Mouse (Mus musculus) stomach, postnatal 0 days (tissue): Measurements from ENCODE around the gene Fndc7. TPM values are rescaled to one million over a fixed set of nuclear protein-coding genes. Genes with fewer than 3 reads are reported as not detected.

Experiments
- ATAC-seq: fragments of 200-750 bp; cut with Nextera tagmentation; 2 replicates; pipeline ENCODE4 v1.8.0; 2017; ENCODE audit not compliant: low FRiP score, low TSS enrichment
- DNase-seq: peaks from one replicate; pipeline ENCODE4 v3.0.0-alpha.2; 2016; ENCODE audit warnings: low spot score
- H3K27ac ChIP-seq: fragments of 300-500 bp; sonication (generic); replicated peaks from 2 replicates; pipeline ENCODE4 v1.5.1; 2014; ENCODE audit warnings: mild to moderate bottlenecking, control low read depth
- H3K27me3 ChIP-seq: fragments of 300-500 bp; sonication (generic); 2 replicates; pipeline ENCODE4 v1.6.1; 2014; ENCODE audit warnings: low read length; ENCODE audit not compliant: control insufficient read depth, insufficient read depth
- H3K36me3 ChIP-seq: fragments of 300-500 bp; sonication (generic); 2 replicates; pipeline ENCODE4 v1.6.1; 2014; ENCODE audit warnings: low read length, mixed read lengths; ENCODE audit not compliant: control insufficient read depth, insufficient read depth
- H3K4me1 ChIP-seq: fragments of 300-500 bp; sonication (generic); replicated peaks from 2 replicates; pipeline ENCODE4 v1.6.1; 2014; ENCODE audit warnings: antibody characterized with exemption; ENCODE audit not compliant: control insufficient read depth, insufficient read depth
- H3K4me2 ChIP-seq: fragments of 300-500 bp; sonication (generic); replicated peaks from 2 replicates; pipeline ENCODE4 v1.6.1; 2014; ENCODE audit warnings: low read depth, mild to moderate bottlenecking, control low read depth, moderate library complexity
- H3K4me3 ChIP-seq: fragments of 300-500 bp; sonication (generic); 2 replicates; pipeline ENCODE4 v1.5.1; 2014; ENCODE audit warnings: low read depth, low read length, control low read depth
- H3K9ac ChIP-seq: fragments of 300-500 bp; sonication (generic); 2 replicates; pipeline ENCODE4 v1.6.1; 2014; ENCODE audit warnings: mild to moderate bottlenecking, low read length, control low read depth, mixed read lengths
- H3K9me3 ChIP-seq: fragments of 300-500 bp; sonication (generic); 2 replicates; pipeline ENCODE4 v1.6.1; 2016; ENCODE audit warnings: low read length; ENCODE audit not compliant: control insufficient read depth
- CTCF ChIP-seq: IDR thresholded peaks from 2 replicates; pipeline ENCODE4 v1.5.1; 2016; ENCODE audit warnings: antibody characterized with exemption, low read depth, mild to moderate bottlenecking, moderate library complexity
- EP300 ChIP-seq: optimal IDR thresholded peaks from 2 replicates; pipeline ENCODE3; 2016; ENCODE audit warnings: antibody characterized with exemption
- WGBS: fragments of 180-500 bp; shearing (Covaris S2); extraction: QIAGEN DNeasy Blood & Tissue Kit; methylation state at CpG from one replicate; pipeline ENCODE4 v1.1.7; 2014; 5-methylcytosine and 5-hydroxymethylcytosine counted together
- polyA plus RNA-seq: library from polyadenylated mRNA; unstranded; fragments of >200 nt; fragmentation: Nextera tagmentation; extraction: Ambion mirVana; gene quantifications from 2 replicates; pipeline ENCODE4 v1.2.1, GENCODE M21; 2015

Fndc7 gene
- polyA plus RNA-seq, 1 experiment from 2014 or later, result 0.28 TPM

GRCm38 (mm10) chr3:108831750-108832149 lies 58.1 kb downstream of the Fndc7 start:
- no peaks in the 10 kb centered on the region for H3K27me3 ChIP-seq
- no peak overlapping the region for H3K9ac ChIP-seq
- no peak for TF ChIP-seq CTCF
- no peak for TF ChIP-seq EP300
- peaks cover 2% of the 10 kb centered on the region; the same call in 1 of the 2 replicates for H3K36me3 ChIP-seq
- H3K4me1 ChIP-seq, result no peaks in the 10 kb centered on the region
- H3K4me3 ChIP-seq, result no peak overlapping the region
- DNase-seq (no peak), ATAC-seq (no peak)
- H3K9me3 ChIP-seq, result no peaks in the 10 kb centered on the region
- H3K4me2 ChIP-seq, result no peak overlapping the region
- 90% methylated on average over 6 of the region's 6 CpGs for WGBS
- no peak overlapping the region for H3K27ac ChIP-seq

- TF ChIP-seq CTCF, result no peak
- TF ChIP-seq EP300, result no peak
These were observed 59.3 kb downstream of the Fndc7 start for GRCm38 (mm10) chr3:108830493-108830892.

GRCm38 (mm10) chr3:108815631-108816030 lies 74.2 kb downstream of the Fndc7 start:
- Histone ChIP-seq H3K4me2 (no peak overlapping the region), H3K4me3 (no peak overlapping the region), H3K36me3 (peaks cover 7% of the 10 kb centered on the region; the same call in 1 of the 2 replicates), H3K27me3 (no peaks in the 10 kb centered on the region), H3K27ac (no peak overlapping the region), H3K9me3 (no peaks in the 10 kb centered on the region), H3K9ac (no peak overlapping the region), H3K4me1 (no peaks in the 10 kb centered on the region)
- DNase-seq, result no peak
- WGBS, result 51% methylated on average over 4 of the region's 4 CpGs
- no peak for TF ChIP-seq CTCF
- no peak for ATAC-seq

More at GRCm38 (mm10) chr3:108830493-108830892, 59.3 kb downstream of the Fndc7 start:
- no peak overlapping the region for H3K4me3 ChIP-seq
- WGBS, result 71% methylated on average over 11 of the region's 11 CpGs
- DNase-seq, result no peak
- peaks cover 5% of the 10 kb centered on the region for H3K36me3 ChIP-seq
- no peak overlapping the region for H3K4me2 ChIP-seq
- no peak overlapping the region for H3K9ac ChIP-seq
- H3K27me3 ChIP-seq, result no peaks in the 10 kb centered on the region
- ATAC-seq, result no peak
- no peaks in the 10 kb centered on the region for H3K9me3 ChIP-seq
- H3K27ac ChIP-seq, result no peak overlapping the region
- no peaks in the 10 kb centered on the region for H3K4me1 ChIP-seq

- ATAC-seq (no peak), DNase-seq (no peak)
- no peak overlapping the region for H3K4me2 ChIP-seq
- no peak overlapping the region for H3K9ac ChIP-seq
- H3K36me3 ChIP-seq, result no peaks in the 10 kb centered on the region
- H3K4me1 ChIP-seq, result no peaks in the 10 kb centered on the region
- H3K27ac ChIP-seq, result no peak overlapping the region
- 65% methylated on average over 4 of the region's 4 CpGs for WGBS
- no peaks in the 10 kb centered on the region for H3K27me3 ChIP-seq
- no peaks in the 10 kb centered on the region for H3K9me3 ChIP-seq
- no peak overlapping the region for H3K4me3 ChIP-seq
- TF ChIP-seq EP300 (no peak), CTCF (no peak)
These were observed 79.0 kb downstream of the Fndc7 start for GRCm38 (mm10) chr3:108810747-108811263.

- H3K4me2 ChIP-seq, result no peak overlapping the region
- no peak for TF ChIP-seq CTCF
- TF ChIP-seq EP300, result no peak
- no peak for DNase-seq
- 87% methylated on average over 5 of the region's 5 CpGs for WGBS
- peaks cover 18% of the 10 kb centered on the region for H3K36me3 ChIP-seq
- no peaks in the 10 kb centered on the region for H3K9me3 ChIP-seq
- H3K27me3 ChIP-seq, result no peaks in the 10 kb centered on the region
- ATAC-seq, result no peak
- no peak overlapping the region for H3K9ac ChIP-seq
- no peak overlapping the region for H3K4me3 ChIP-seq
- H3K27ac ChIP-seq, result no peak overlapping the region
- no peaks in the 10 kb centered on the region for H3K4me1 ChIP-seq
These were observed 84.2 kb downstream of the Fndc7 start for GRCm38 (mm10) chr3:108805622-108806021.

Other genes starting within 250 kb of the Fndc7 start
- 53.8 and 60.9 TPM in 2 replicates for gene Clcc1, start 236.1 kb downstream of the Fndc7 start, polyA plus RNA-seq
- 31.1 and 32.0 TPM in 2 replicates for gene Gpsm2, start 167.7 kb downstream of the Fndc7 start, polyA plus RNA-seq
- 0.30 and 0.85 TPM in 2 replicates for gene Aknad1, start 150.3 kb downstream of the Fndc7 start, polyA plus RNA-seq
- 38.6 and 39.3 TPM in 2 replicates for gene Stxbp3, start 49.5 kb downstream of the Fndc7 start, polyA plus RNA-seq
- gene Prpf38b, start 21.7 kb upstream of the Fndc7 start, polyA plus RNA-seq, result 26.1 and 31.1 TPM in 2 replicates
- 0.15 and 0.25 TPM in 2 replicates for gene Henmt1, start 49.9 kb upstream of the Fndc7 start, polyA plus RNA-seq
- gene Gm9857, start 50.4 kb upstream of the Fndc7 start, polyA plus RNA-seq, result not detected in 2 replicates
- 8.5 and 9.4 TPM in 2 replicates for gene Fam102b, start 137.6 kb upstream of the Fndc7 start, polyA plus RNA-seq
- not detected in 2 replicates for gene Slc25a54, start 190.5 kb upstream of the Fndc7 start, polyA plus RNA-seq
- 22.4 and 24.0 TPM in 2 replicates for gene Slc25a24, start 233.1 kb upstream of the Fndc7 start, polyA plus RNA-seq